Mouse (Mus musculus) hindbrain, embryonic 13.5 days (tissue): ENCODE data around the gene Myg1. TPM values are rescaled to one million over a fixed set of nuclear protein-coding genes. Genes with fewer than 3 reads are reported as not detected.

Source experiments
- ATAC-seq: fragments of 200-750 bp; cut with Nextera tagmentation; 2 replicates; pipeline ENCODE4 v1.8.0; 2017; ENCODE audit warnings: moderate TSS enrichment; ENCODE audit not compliant: low FRiP score
- H3K27ac ChIP-seq: fragments of 300-500 bp; sonication (generic); 2 replicates; pipeline ENCODE4 v1.5.1; 2015; ENCODE audit warnings: inconsistent platforms, mild to moderate bottlenecking, moderate library complexity
- H3K27me3 ChIP-seq: fragments of 300-500 bp; sonication (generic); 2 replicates; pipeline ENCODE4 v1.6.1; 2015; ENCODE audit warnings: mild to moderate bottlenecking, inconsistent platforms
- H3K36me3 ChIP-seq: fragments of 300-500 bp; sonication (generic); 2 replicates; pipeline ENCODE4 v1.6.1; 2015; ENCODE audit warnings: mild to moderate bottlenecking, inconsistent platforms
- H3K4me1 ChIP-seq: fragments of 300-500 bp; sonication (generic); replicated peaks from 2 replicates; pipeline ENCODE4 v1.6.1; 2015; ENCODE audit warnings: inconsistent platforms
- H3K4me2 ChIP-seq: fragments of 300-500 bp; sonication (generic); 2 replicates; pipeline ENCODE4 v1.6.1; 2015; ENCODE audit warnings: inconsistent platforms, mild to moderate bottlenecking, moderate library complexity
- H3K4me3 ChIP-seq: fragments of 300-500 bp; sonication (generic); 2 replicates; pipeline ENCODE4 v1.5.1; 2015; ENCODE audit warnings: mild to moderate bottlenecking, inconsistent platforms
- H3K9ac ChIP-seq: fragments of 300-500 bp; sonication (generic); 2 replicates; pipeline ENCODE4 v1.6.1; 2015; ENCODE audit warnings: mild to moderate bottlenecking, inconsistent platforms
- H3K9me3 ChIP-seq: fragments of 300-500 bp; sonication (generic); 2 replicates; pipeline ENCODE4 v1.6.1; 2016; ENCODE audit warnings: inconsistent platforms
- WGBS: fragments of 180-500 bp; shearing (Covaris S2); methylation state at CpG from one replicate; pipeline ENCODE4 v1.1.7; 2015; 5-methylcytosine and 5-hydroxymethylcytosine counted together
- polyA plus RNA-seq: library from polyadenylated mRNA; unstranded; fragments of >200 nt; fragmentation: Nextera tagmentation; extraction: Ambion mirVana; gene quantifications from 2 replicates; pipeline ENCODE4 v1.2.1, GENCODE M21; 2015

Gene Myg1
- polyA plus RNA-seq: 91.8 and 96.4 TPM in 2 replicates

- Histone ChIP-seq H3K27ac (peak within 1 kb of the TSS; percentile 77), H3K9ac (peak within 1 kb of the TSS; percentile 79), H3K9me3 (no peaks in the 10 kb centered on the region), H3K4me1 (peaks cover 31% of the 10 kb centered on the region), H3K27me3 (no peaks in the 10 kb centered on the region), H3K4me3 (peak within 1 kb of the TSS; percentile 85), H3K36me3 (peaks cover 65% of the 10 kb centered on the region), H3K4me2 (peak within 1 kb of the TSS; percentile 90)
- under 1% methylated on average over 30 of the region's 30 CpGs for WGBS
- ATAC-seq: peak; percentile 94
Observed at GRCm38 (mm10) chr15:102331610-102332015, at the start of gene Myg1. Myg1 (plus strand) TSS chr15:102331709.

DNA sequence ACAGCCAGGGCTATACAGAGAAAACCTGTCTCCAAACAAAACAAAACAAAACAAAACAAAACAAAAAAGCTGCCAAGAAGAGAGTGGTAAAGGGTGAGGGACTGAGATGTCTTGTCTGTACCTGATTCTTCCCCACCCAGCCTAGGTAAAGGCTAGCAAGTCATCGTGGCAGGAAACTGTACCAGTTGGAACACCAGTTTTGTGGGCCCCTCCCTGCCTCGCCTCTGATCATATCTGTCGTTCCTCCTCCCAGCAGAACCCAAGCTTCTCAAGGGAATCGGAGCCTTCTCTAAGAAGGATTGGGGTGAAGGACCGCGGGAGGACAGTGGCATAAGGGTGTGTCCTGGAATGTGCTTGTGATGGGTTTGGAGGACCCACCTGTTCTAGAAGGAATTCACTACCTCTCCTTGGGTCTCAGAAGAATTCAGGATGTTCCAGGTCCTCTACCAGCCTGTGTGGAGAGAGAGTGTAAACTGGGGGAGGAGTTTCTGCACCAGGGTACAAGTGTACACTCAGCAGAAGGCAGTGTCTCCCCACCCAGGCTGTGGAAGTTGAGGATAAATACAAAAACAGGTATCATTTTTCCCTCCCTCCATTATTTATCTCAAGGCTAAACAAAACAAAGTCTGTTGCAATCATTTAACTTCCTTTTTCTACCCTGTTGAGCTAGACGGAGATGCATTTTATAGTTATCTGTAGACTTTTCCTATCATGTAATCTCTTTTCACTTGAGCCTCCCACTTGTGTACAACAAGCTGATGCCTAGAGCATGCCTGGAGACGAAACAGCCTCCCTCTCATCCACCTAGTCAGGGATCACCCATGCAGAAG, 48.8 kb upstream of the Myg1 start:
- Histone ChIP-seq H3K4me2 (no peak overlapping the region), H3K9me3 (no peaks in the 10 kb centered on the region), H3K27me3 (no peaks in the 10 kb centered on the region), H3K27ac (no peak overlapping the region), H3K4me1 (peaks cover 24% of the 10 kb centered on the region), H3K9ac (no peak overlapping the region), H3K36me3 (peaks cover 24% of the 10 kb centered on the region), H3K4me3 (no peak overlapping the region)
- 88% methylated on average over 8 of the region's 8 CpGs for WGBS
- ATAC-seq: no peak

DNA sequence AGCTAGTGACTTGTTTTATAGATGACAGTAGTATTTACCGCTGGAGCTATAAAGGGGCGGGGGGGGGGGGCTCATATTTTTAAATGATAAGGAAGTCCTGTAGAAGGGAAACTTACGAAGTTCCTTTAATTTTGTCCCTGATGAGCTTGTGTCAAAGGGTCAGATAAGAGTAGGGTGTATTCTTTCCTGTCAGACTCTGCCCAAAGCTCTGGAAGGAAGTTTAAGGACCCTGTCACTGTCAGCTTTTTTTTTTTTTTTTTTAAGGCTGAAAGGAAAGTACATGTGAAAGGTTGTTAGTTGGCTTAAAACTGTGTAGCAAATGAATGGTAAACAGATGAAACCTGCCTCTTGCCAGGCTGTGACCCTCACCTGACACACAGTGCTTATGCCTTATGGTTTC, 47.9 kb upstream of the Myg1 start:
- 89% methylated on average over 3 of the region's 3 CpGs for WGBS
- H3K9me3 ChIP-seq: no peaks in the 10 kb centered on the region
- H3K4me3 ChIP-seq: no peak overlapping the region
- H3K27me3 ChIP-seq: no peaks in the 10 kb centered on the region
- H3K36me3 ChIP-seq: peaks cover 24% of the 10 kb centered on the region
- peaks cover 23% of the 10 kb centered on the region for H3K4me1 ChIP-seq
- no peak overlapping the region for H3K9ac ChIP-seq
- ATAC-seq: no peak
- no peak overlapping the region for H3K27ac ChIP-seq
- H3K4me2 ChIP-seq: no peak overlapping the region

- Histone ChIP-seq H3K4me2 (no peak overlapping the region), H3K9me3 (no peaks in the 10 kb centered on the region), H3K36me3 (peaks cover 7% of the 10 kb centered on the region), H3K4me1 (no peaks in the 10 kb centered on the region), H3K27me3 (no peaks in the 10 kb centered on the region), H3K27ac (no peak overlapping the region), H3K4me3 (no peak overlapping the region), H3K9ac (no peak overlapping the region)
- ATAC-seq: no peak
Observed at GRCm38 (mm10) chr15:102287395-102287794, 44.1 kb upstream of the Myg1 start.

GRCm38 (mm10) chr15:102295633-102296367, 35.7 kb upstream of the Myg1 start, which contains the start of gene Espl1:
Espl1 (plus strand) TSS chr15:102296266.
- peak; percentile 98 for ATAC-seq
- 7% methylated on average over 25 of the region's 25 CpGs for WGBS
- H3K27me3 ChIP-seq: no peaks in the 10 kb centered on the region

DNA sequence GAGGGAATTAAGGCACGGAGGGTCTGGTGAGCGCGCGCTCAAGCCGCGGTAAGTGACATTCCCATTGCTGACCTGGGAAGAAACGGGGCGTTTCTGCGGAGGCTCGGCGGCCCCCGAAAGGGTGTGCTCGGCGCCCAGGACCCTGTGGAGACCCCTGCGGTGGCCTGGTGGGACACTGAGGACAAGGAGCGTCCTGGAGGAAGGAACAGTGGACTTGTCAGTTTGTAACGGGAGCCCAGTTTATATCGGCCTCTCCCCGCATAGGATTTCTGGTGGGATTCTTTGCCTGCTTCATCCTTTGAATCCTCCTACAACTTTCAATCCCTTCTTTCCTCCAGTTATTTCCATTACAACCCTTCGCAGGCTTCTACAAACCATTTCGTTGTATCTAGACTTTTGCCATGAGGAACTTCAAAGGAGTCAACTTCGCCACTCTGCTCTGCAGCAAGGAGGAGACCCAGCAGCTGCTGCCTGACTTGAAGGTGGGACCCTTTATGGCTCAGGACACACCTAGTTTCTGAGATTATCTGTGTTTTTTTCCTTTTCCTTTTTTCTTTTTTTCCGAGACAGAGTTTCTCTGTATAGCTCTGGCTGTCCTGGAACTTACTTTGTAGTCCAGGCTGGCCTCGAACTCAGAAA, 35.0 kb upstream of the Myg1 start:
- no peak overlapping the region for H3K27ac ChIP-seq
- peak overlapping the region; percentile 54 for H3K4me3 ChIP-seq
- no peaks in the 10 kb centered on the region for H3K27me3 ChIP-seq
- ATAC-seq: peak; percentile 78
- peaks cover 11% of the 10 kb centered on the region for H3K4me1 ChIP-seq
- 5% methylated on average over 24 of the region's 24 CpGs for WGBS
- peak overlapping the region; percentile 94 for H3K4me2 ChIP-seq
- peak overlapping the region; percentile 58; the same call in 1 of the 2 replicates for H3K9ac ChIP-seq
- no peaks in the 10 kb centered on the region for H3K9me3 ChIP-seq
- H3K36me3 ChIP-seq: peaks cover 10% of the 10 kb centered on the region; the same call in 1 of the 2 replicates

More at GRCm38 (mm10) chr15:102295633-102296367, 35.7 kb upstream of the Myg1 start, which contains the start of gene Espl1:
- Histone ChIP-seq H3K9me3 (no peaks in the 10 kb centered on the region), H3K4me1 (peaks cover 11% of the 10 kb centered on the region), H3K4me2 (peak within 1 kb of the TSS; percentile 94), H3K9ac (peak within 1 kb of the TSS; percentile 58; the same call in 1 of the 2 replicates), H3K4me3 (peak within 1 kb of the TSS; percentile 54), H3K36me3 (peaks cover 10% of the 10 kb centered on the region; the same call in 1 of the 2 replicates), H3K27ac (peak within 1 kb of the TSS; percentile 58; the same call in 1 of the 2 replicates)

GRCm38 (mm10) chr15:102302542-102302941, 29.0 kb upstream of the Myg1 start:
- H3K27me3 ChIP-seq: no peaks in the 10 kb centered on the region
- no peaks in the 10 kb centered on the region for H3K9me3 ChIP-seq
- H3K4me1 ChIP-seq: no peaks in the 10 kb centered on the region
- ATAC-seq: no peak
- no peak overlapping the region for H3K27ac ChIP-seq
- no peak overlapping the region for H3K4me3 ChIP-seq
- 97% methylated on average over 6 of the region's 6 CpGs for WGBS
- no peak overlapping the region for H3K9ac ChIP-seq
- H3K4me2 ChIP-seq: no peak overlapping the region
- peaks cover 26% of the 10 kb centered on the region for H3K36me3 ChIP-seq

GRCm38 (mm10) chr15:102308717-102309116, 22.8 kb upstream of the Myg1 start:
- no peak for ATAC-seq
- Histone ChIP-seq H3K36me3 (peaks cover 31% of the 10 kb centered on the region), H3K9me3 (no peaks in the 10 kb centered on the region), H3K4me1 (no peaks in the 10 kb centered on the region), H3K4me3 (no peak overlapping the region), H3K9ac (no peak overlapping the region), H3K4me2 (no peak overlapping the region), H3K27me3 (no peaks in the 10 kb centered on the region), H3K27ac (no peak overlapping the region)
- 87% methylated on average over 9 of the region's 9 CpGs for WGBS

- Histone ChIP-seq H3K9me3 (no peaks in the 10 kb centered on the region), H3K27ac (no peak overlapping the region), H3K4me3 (no peak overlapping the region), H3K4me1 (no peaks in the 10 kb centered on the region), H3K27me3 (no peaks in the 10 kb centered on the region), H3K4me2 (no peak overlapping the region), H3K36me3 (peaks cover 28% of the 10 kb centered on the region), H3K9ac (no peak overlapping the region)
- WGBS: 89% methylated on average over 10 of the region's 10 CpGs
- ATAC-seq: no peak
Observed at GRCm38 (mm10) chr15:102310074-102310845, 21.2 kb upstream of the Myg1 start.

DNA sequence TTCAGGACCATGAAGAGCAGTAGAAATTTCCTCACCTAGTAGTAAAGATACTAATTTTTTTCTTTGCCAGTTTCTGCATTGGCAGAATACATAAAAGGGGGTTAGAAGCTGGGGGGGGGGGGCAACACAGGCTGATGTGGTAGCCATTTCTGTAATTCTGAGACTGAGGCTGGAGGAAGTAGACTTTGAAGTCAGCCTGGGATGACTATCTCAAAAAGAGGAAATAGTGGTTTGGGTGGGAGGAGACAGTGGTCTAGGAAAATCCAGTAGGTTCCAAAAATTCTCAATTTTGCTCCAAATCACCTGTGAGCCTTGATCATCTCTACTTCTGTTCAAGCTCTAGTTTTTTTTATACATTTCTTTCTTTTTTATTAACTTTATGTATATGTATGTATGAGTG, 20.0 kb upstream of the Myg1 start:
- H3K4me2 ChIP-seq: no peak overlapping the region
- H3K36me3 ChIP-seq: peaks cover 23% of the 10 kb centered on the region
- no peaks in the 10 kb centered on the region for H3K9me3 ChIP-seq

DNA sequence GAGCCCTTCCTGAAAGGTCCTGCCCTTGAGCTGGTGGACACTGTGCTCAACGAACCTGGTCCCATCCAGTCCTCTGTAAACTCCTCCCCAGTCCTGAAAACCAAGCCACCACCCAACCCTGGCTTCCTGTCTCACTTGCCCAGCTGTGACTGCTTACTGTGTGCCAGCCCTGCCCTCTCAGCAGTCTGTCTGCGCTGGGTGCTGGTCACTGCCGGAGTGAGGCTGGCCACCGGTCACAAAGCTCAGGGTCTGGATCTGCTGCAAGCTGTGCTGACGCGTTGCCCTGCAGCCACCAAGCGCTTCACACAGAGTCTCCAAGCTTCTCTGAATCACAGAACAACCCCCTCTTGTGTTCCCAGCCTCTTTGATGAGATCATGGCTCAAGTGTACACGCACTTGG, 16.2 kb upstream of the Myg1 start:
- whole genome bisulfite sequencing: 90% methylated on average over 8 of the region's 8 CpGs
- H3K36me3 ChIP-seq: peaks cover 26% of the 10 kb centered on the region

More for the DNA sequence above, 20.0 kb upstream of the Myg1 start:
- H3K9ac ChIP-seq: no peak overlapping the region
- H3K4me1 ChIP-seq: no peaks in the 10 kb centered on the region
- no peak overlapping the region for H3K4me3 ChIP-seq
- no peak overlapping the region for H3K27ac ChIP-seq
- H3K27me3 ChIP-seq: no peaks in the 10 kb centered on the region
- ATAC-seq: no peak

More for the DNA sequence above, 16.2 kb upstream of the Myg1 start:
- Histone ChIP-seq H3K4me1 (no peaks in the 10 kb centered on the region), H3K9ac (no peak overlapping the region), H3K4me3 (no peak overlapping the region), H3K27me3 (no peaks in the 10 kb centered on the region), H3K27ac (no peak overlapping the region), H3K4me2 (no peak overlapping the region), H3K9me3 (no peaks in the 10 kb centered on the region)
- no peak for ATAC-seq
